ENCODE assay signal across 14 mouse cellular contexts in genomic region chr10:100700281-100701205, GRCm38 (mm10).
DNase-seq lines count a peak whose midpoint lies in the region; ATAC-seq and TF ChIP-seq lines count a peak whose summit lies in the region.
"Had no signal": no experiment of that assay in that cellular context is flagged by ENCODE, and none has a peak within 500 bp of the region (broad histone marks: within the 10 kb centered on the region; RNA-seq: fewer than 3 reads in every experiment).

No protein-coding gene starts in this region.

- no peak for ATAC-seq in forebrain, embryonic 14.5 days
- no peak for ATAC-seq in forebrain, embryonic 15.5 days (replicated peaks)

- intact Hi-C loops in left cerebral cortex, adult 2 months (cut with DNase I) = no loop called here

- H3K9me3 ChIP-seq in forebrain, embryonic 14.5 days (replicated peaks; ENCODE audit: control insufficient read depth, low read length) = no peaks in the 10 kb centered on the region
- H3K9me3 ChIP-seq in forebrain, embryonic 15.5 days = no peaks in the 10 kb centered on the region
- H3K9me3 ChIP-seq: hindbrain, embryonic 15.5 days had no signal

- TF ChIP-seq CTCF in left cerebral cortex, adult 2 months (IDR thresholded peaks at IDR 0.05) = no peak

- no peaks in the 10 kb centered on the region for H3K27me3 ChIP-seq in forebrain, embryonic 14.5 days (replicated peaks; ENCODE audit: control insufficient read depth, insufficient read depth, low read length)
- H3K27me3 ChIP-seq in forebrain, embryonic 15.5 days = no peaks in the 10 kb centered on the region
- H3K27me3 ChIP-seq: hindbrain, embryonic 15.5 days had no signal

- H3K4me3 ChIP-seq in forebrain, embryonic 14.5 days (ENCODE audit: low read depth, low read length) = no peak overlapping the region
- H3K4me3 ChIP-seq in forebrain, embryonic 15.5 days = no peak overlapping the region
- no peak overlapping the region for H3K4me3 ChIP-seq in left cerebral cortex, adult 2 months
- H3K4me3 ChIP-seq: hindbrain, embryonic 15.5 days had no signal

- 87% methylated on average over 10 of the region's 10 CpGs for WGBS in forebrain, embryonic 14.5 days
- 74% methylated on average over 10 of the region's 10 CpGs for WGBS in forebrain, embryonic 15.5 days

- no peaks in the 10 kb centered on the region for H3K36me3 ChIP-seq in forebrain, embryonic 14.5 days (ENCODE audit: control insufficient read depth, insufficient read depth, low read length)
- no peaks in the 10 kb centered on the region for H3K36me3 ChIP-seq in forebrain, embryonic 15.5 days
- H3K36me3 ChIP-seq: hindbrain, embryonic 15.5 days had no signal

- H3K9ac ChIP-seq in forebrain, embryonic 14.5 days (ENCODE audit: low read length) = no peak overlapping the region
- no peak overlapping the region for H3K9ac ChIP-seq in forebrain, embryonic 15.5 days (replicated peaks)
- H3K9ac ChIP-seq: hindbrain, embryonic 15.5 days had no signal

- peak; percentile 33 for DNase-seq in forebrain, embryonic 14.5 days (ENCODE audit: low spot score)
- peak; percentile 5 for DNase-seq in layer of hippocampus, adult 11-12 months (ENCODE audit: low spot score)
- DNase-seq in layer of hippocampus, postnatal 25 days (ENCODE audit: extremely low spot score in 1 of 2, low spot score in 1 of 2) = no peak
- peak; percentile 45 for DNase-seq in brain, adult 2 months (ENCODE audit: low read depth, low spot score)
- peak; percentile 7 to 8 for DNase-seq in layer of hippocampus, adult 8-10 months (ENCODE audit: low spot score in 2 of 2)
- DNase-seq in T-cell, adult 2 months (ENCODE audit: low spot score) = no peak
- DNase-seq in left cerebral cortex, adult 2 months (ENCODE audit: extremely low spot score in 1 of 2, low spot score in 2 of 2) = no peak
- DNase-seq: B cell, adult 2 months; embryo, embryonic 11 days; kidney, adult 2 months; kidney, postnatal 4 days; thymus, adult 18-20 months had no signal

- no peak overlapping the region for H3K27ac ChIP-seq in forebrain, embryonic 14.5 days (ENCODE audit: low read depth, low read length)
- H3K27ac ChIP-seq in forebrain, embryonic 15.5 days (replicated peaks) = no peak overlapping the region
- no peak overlapping the region for H3K27ac ChIP-seq in left cerebral cortex, adult 2 months
- H3K27ac ChIP-seq: hindbrain, embryonic 15.5 days had no signal

- no peaks in the 10 kb centered on the region for H3K4me1 ChIP-seq in forebrain, embryonic 14.5 days (ENCODE audit: control insufficient read depth, insufficient read depth, low read length)
- H3K4me1 ChIP-seq in forebrain, embryonic 15.5 days = no peaks in the 10 kb centered on the region
- H3K4me1 ChIP-seq: hindbrain, embryonic 15.5 days had no signal

- H3K4me2 ChIP-seq in forebrain, embryonic 14.5 days (ENCODE audit: low read length) = no peak overlapping the region
- H3K4me2 ChIP-seq in forebrain, embryonic 15.5 days (replicated peaks) = no peak overlapping the region
- H3K4me2 ChIP-seq: hindbrain, embryonic 15.5 days had no signal

Comparison
In these comparisons a context has a peak if more than half of its experiments do, and no peak if none do; other contexts are left out.
1. DNase-seq: peak in forebrain, embryonic 14.5 days (single experiment), layer of hippocampus, adult 11-12 months (single experiment), brain, adult 2 months (single experiment) and layer of hippocampus, adult 8-10 months (2 of 2); none in layer of hippocampus, postnatal 25 days (0 of 2), T-cell, adult 2 months (single experiment) and left cerebral cortex, adult 2 months (0 of 2).